Mouse (Mus musculus) urinary bladder, postnatal 14 days (tissue): ENCODE data around the gene Gnb2.

Experiments used
- DNase-seq: peaks from one replicate; pipeline ENCODE4 v3.0.0; 2021; ENCODE audit warnings: low spot score

The Gnb2 gene

GRCm38 (mm10) chr5:137519691-137520550 lies 13.4 kb downstream of the Gnb2 start:
- DNase-seq, result no peak

- no peak for DNase-seq
Measured at GRCm38 (mm10) chr5:137518436-137518835, 14.9 kb downstream of the Gnb2 start, which contains the start of gene Gigyf1. Gene Gigyf1 (plus strand): TSS chr5:137518548.

GRCm38 (mm10) chr5:137514811-137515210 lies 18.5 kb downstream of the Gnb2 start:
- DNase-seq, result no peak

- DNase-seq, result no peak
Measured at GRCm38 (mm10) chr5:137513951-137514721, 19.2 kb downstream of the Gnb2 start.

GRCm38 (mm10) chr5:137512847-137513794 lies 20.2 kb downstream of the Gnb2 start:
- DNase-seq, result no peak

GRCm38 (mm10) chr5:137511706-137512105 lies 21.6 kb downstream of the Gnb2 start:
- DNase-seq, result no peak

- no peak for DNase-seq
Measured at GRCm38 (mm10) chr5:137510573-137511390, 22.5 kb downstream of the Gnb2 start.

- DNase-seq, result peak; percentile 78
Measured at GRCm38 (mm10) chr5:137510014-137510501, 23.3 kb downstream of the Gnb2 start.

GRCm38 (mm10) chr5:137504041-137504440 lies 29.3 kb downstream of the Gnb2 start:
- no peak for DNase-seq

GRCm38 (mm10) chr5:137502667-137503110 lies 30.6 kb downstream of the Gnb2 start:
- peak; percentile 87 for DNase-seq

GRCm38 (mm10) chr5:137501709-137502666 lies 31.3 kb downstream of the Gnb2 start, which contains the start of gene Pop7:
Gene Pop7 (minus strand): TSS chr5:137502518.
- peak; percentile 100 for DNase-seq

GRCm38 (mm10) chr5:137500186-137500585 lies 33.1 kb downstream of the Gnb2 start:
- no peak for DNase-seq

GRCm38 (mm10) chr5:137493831-137494230 lies 39.5 kb downstream of the Gnb2 start:
- no peak for DNase-seq

GRCm38 (mm10) chr5:137491559-137491958 lies 41.8 kb downstream of the Gnb2 start:
- no peak for DNase-seq

GRCm38 (mm10) chr5:137487616-137488015 lies 45.7 kb downstream of the Gnb2 start:
- DNase-seq, result no peak

GRCm38 (mm10) chr5:137485851-137486155 lies 47.5 kb downstream of the Gnb2 start:
- no peak for DNase-seq

GRCm38 (mm10) chr5:137485071-137485850 lies 48.0 kb downstream of the Gnb2 start:
- no peak for DNase-seq

GRCm38 (mm10) chr5:137481897-137482296 lies 51.4 kb downstream of the Gnb2 start:
- DNase-seq, result peak; percentile 9

GRCm38 (mm10) chr5:137481138-137481537 lies 52.2 kb downstream of the Gnb2 start:
- peak; percentile 82 for DNase-seq
